Mouse (Mus musculus) midbrain, embryonic 13.5 days (tissue): ENCODE data around the gene Slc25a25. TPM values are rescaled to one million over a fixed set of nuclear protein-coding genes. Genes with fewer than 3 reads are reported as not detected.
A peak's percentile ranks its signal among the peaks of the same experiment; 100 is the strongest.
"Not testable (repeated sequence)": the region's sequence is repeated elsewhere in the genome, so short reads cannot be mapped to it uniquely, and the experiment has no call there.

Experiments used
- ATAC-seq: fragments of 200-750 bp; cut with Nextera tagmentation; 2 replicates; pipeline ENCODE4 v1.8.0; 2017; ENCODE audit warnings: mild to moderate bottlenecking, moderate TSS enrichment, moderate library complexity
- H3K27ac ChIP-seq: fragments of 300-500 bp; sonication (generic); 2 replicates; pipeline ENCODE4 v1.5.1; 2015; ENCODE audit warnings: inconsistent platforms, mild to moderate bottlenecking, moderate library complexity
- H3K27me3 ChIP-seq: fragments of 300-500 bp; sonication (generic); 2 replicates; pipeline ENCODE4 v1.6.1; 2015; ENCODE audit warnings: mild to moderate bottlenecking, inconsistent platforms
- H3K36me3 ChIP-seq: fragments of 300-500 bp; sonication (generic); 2 replicates; pipeline ENCODE4 v1.6.1; 2015; ENCODE audit warnings: mild to moderate bottlenecking, inconsistent platforms
- H3K4me1 ChIP-seq: fragments of 300-500 bp; sonication (generic); replicated peaks from 2 replicates; pipeline ENCODE4 v1.6.1; 2015; ENCODE audit warnings: inconsistent platforms
- H3K4me2 ChIP-seq: fragments of 300-500 bp; sonication (generic); replicated peaks from 2 replicates; pipeline ENCODE4 v1.6.1; 2015; ENCODE audit warnings: moderate library complexity, mild to moderate bottlenecking, inconsistent platforms
- H3K4me3 ChIP-seq: fragments of 300-500 bp; sonication (generic); replicated peaks from 2 replicates; pipeline ENCODE4 v1.5.1; 2015; ENCODE audit warnings: mild to moderate bottlenecking, inconsistent platforms
- H3K9ac ChIP-seq: fragments of 300-500 bp; sonication (generic); replicated peaks from 2 replicates; pipeline ENCODE4 v1.6.1; 2015; ENCODE audit warnings: mild to moderate bottlenecking, inconsistent platforms
- H3K9me3 ChIP-seq: fragments of 300-500 bp; sonication (generic); 2 replicates; pipeline ENCODE4 v1.6.1; 2016; ENCODE audit warnings: mild to moderate bottlenecking, inconsistent platforms
- WGBS: fragments of 180-500 bp; shearing (Covaris S2); methylation state at CpG from one replicate; pipeline ENCODE4 v1.1.7; 2015; 5-methylcytosine and 5-hydroxymethylcytosine counted together
- polyA plus RNA-seq: library from polyadenylated mRNA; unstranded; fragments of >200 nt; fragmentation: Nextera tagmentation; extraction: Ambion mirVana; gene quantifications from 2 replicates; pipeline ENCODE4 v1.2.1, GENCODE M21; 2015

The Slc25a25 gene
- polyA plus RNA-seq, 1 experiment from 2014 or later: 45.4 TPM

DNA sequence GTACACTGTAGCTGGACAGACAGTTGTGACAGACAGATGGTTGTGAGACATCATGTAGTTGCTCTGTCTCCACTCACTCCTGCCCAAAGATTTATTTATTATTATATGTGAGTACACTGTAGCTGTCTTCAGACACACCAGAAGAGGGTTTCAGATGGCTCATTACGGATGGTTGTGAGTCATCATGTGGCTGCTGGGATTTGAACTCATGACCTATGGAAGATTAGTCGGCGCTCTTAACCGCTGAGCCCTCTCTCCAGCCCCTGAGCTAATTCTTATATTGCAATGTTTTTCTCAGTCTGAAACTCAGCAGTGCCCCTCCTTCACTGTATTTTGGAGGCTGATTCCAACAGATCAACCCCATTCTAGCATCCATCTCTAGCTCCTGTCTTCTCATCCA is 34.5 kb upstream of the Slc25a25 start:
- ATAC-seq: no peak
- no peaks in the 10 kb centered on the region for H3K9me3 ChIP-seq
- WGBS: 93% methylated on average over 4 of the region's 4 CpGs
- no peaks in the 10 kb centered on the region for H3K36me3 ChIP-seq
- H3K4me3 ChIP-seq: no peak overlapping the region
- H3K27ac ChIP-seq: no peak overlapping the region
- 0 out of 2 replicates have a peak overlapping the region, but pooled peaks have one; percentile 14 for H3K9ac ChIP-seq
- no peaks in the 10 kb centered on the region for H3K4me1 ChIP-seq
- no peaks in the 10 kb centered on the region for H3K27me3 ChIP-seq
- no peak overlapping the region for H3K4me2 ChIP-seq

- Histone ChIP-seq H3K27ac (no peak overlapping the region), H3K9me3 (0 out of 2 replicates have a peak, but pooled peaks cover 3% of the 10 kb centered on the region), H3K4me1 (no peaks in the 10 kb centered on the region), H3K36me3 (no peaks in the 10 kb centered on the region), H3K27me3 (no peaks in the 10 kb centered on the region), H3K4me3 (no peak overlapping the region), H3K9ac (no peak overlapping the region), H3K4me2 (no peak overlapping the region)
- 81% methylated on average over 6 of the region's 6 CpGs for WGBS
- no peak for ATAC-seq
These were observed 33.7 kb upstream of the Slc25a25 start for GRCm38 (mm10) chr2:32484933-32485332.

DNA sequence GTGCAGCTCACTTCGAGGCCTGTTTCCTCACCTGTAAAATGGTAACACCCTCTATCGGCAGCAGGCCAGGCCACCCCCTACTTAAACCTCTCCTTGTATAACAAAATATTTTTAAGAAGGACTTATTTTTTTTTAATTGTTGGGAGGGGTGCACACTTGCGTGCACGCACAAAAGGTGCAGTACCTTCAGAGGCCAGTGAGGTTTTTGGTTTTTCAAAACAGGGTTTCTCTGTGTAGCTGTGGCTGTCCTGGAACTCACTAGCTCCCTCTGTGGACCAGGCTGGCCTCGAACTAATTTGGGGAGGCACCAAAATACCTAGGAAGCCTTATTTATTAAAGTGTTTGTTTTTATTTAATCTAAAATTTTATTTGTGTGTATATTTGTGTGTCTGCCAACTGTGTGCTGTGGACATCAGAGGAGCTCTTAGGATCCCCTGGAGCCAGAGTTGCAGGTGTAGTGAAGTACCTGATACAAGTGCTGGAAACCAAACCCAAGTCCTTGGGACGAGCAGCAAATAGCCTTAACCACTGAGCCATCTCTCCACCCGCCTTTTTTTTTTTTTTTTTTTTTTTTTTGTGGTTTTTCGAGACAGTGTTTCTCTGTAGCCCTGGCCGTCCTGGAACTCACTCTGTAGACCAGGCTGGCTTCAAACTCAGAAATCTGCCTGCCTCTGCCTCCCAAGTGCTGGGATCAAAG is 32.1 kb upstream of the Slc25a25 start:
- no peak for ATAC-seq
- 75% methylated on average over 9 of the region's 9 CpGs for WGBS
- H3K9ac ChIP-seq: no peak overlapping the region
- H3K9me3 ChIP-seq: 0 out of 2 replicates have a peak, but pooled peaks cover 9% of the 10 kb centered on the region
- H3K4me1 ChIP-seq: no peaks in the 10 kb centered on the region
- H3K36me3 ChIP-seq: no peaks in the 10 kb centered on the region
- H3K4me3 ChIP-seq: no peak overlapping the region
- no peaks in the 10 kb centered on the region for H3K27me3 ChIP-seq
- H3K4me2 ChIP-seq: no peak overlapping the region
- no peak overlapping the region for H3K27ac ChIP-seq

- H3K4me2 ChIP-seq: no peak overlapping the region
These were observed 31.1 kb upstream of the Slc25a25 start for GRCm38 (mm10) chr2:32482351-32482750.

GRCm38 (mm10) chr2:32475361-32475760 is 24.1 kb upstream of the Slc25a25 start:
- 87% methylated on average over 5 of the region's 9 CpGs for WGBS
- not testable (repeated sequence) for H3K4me3 ChIP-seq, ATAC-seq, H3K4me2 ChIP-seq, H3K36me3 ChIP-seq, H3K27ac ChIP-seq, H3K27me3 ChIP-seq, H3K9me3 ChIP-seq, H3K9ac ChIP-seq, H3K4me1 ChIP-seq

More at GRCm38 (mm10) chr2:32482351-32482750, 31.1 kb upstream of the Slc25a25 start:
- no peak for ATAC-seq
- Histone ChIP-seq H3K27me3 (no peaks in the 10 kb centered on the region), H3K36me3 (no peaks in the 10 kb centered on the region), H3K4me3 (no peak overlapping the region), H3K9me3 (0 out of 2 replicates have a peak, but pooled peaks cover 9% of the 10 kb centered on the region), H3K9ac (no peak overlapping the region), H3K4me1 (no peaks in the 10 kb centered on the region), H3K27ac (no peak overlapping the region)
- 95% methylated on average over 8 of the region's 8 CpGs for WGBS

GRCm38 (mm10) chr2:32471681-32472061 is 20.4 kb upstream of the Slc25a25 start:
- no peak for ATAC-seq
- Histone ChIP-seq H3K9ac (no peak overlapping the region), H3K4me2 (no peak overlapping the region), H3K27me3 (no peaks in the 10 kb centered on the region), H3K4me3 (no peak overlapping the region), H3K4me1 (no peaks in the 10 kb centered on the region), H3K36me3 (no peaks in the 10 kb centered on the region), H3K9me3 (no peaks in the 10 kb centered on the region), H3K27ac (no peak overlapping the region)
- 82% methylated on average over 6 of the region's 6 CpGs for WGBS

DNA sequence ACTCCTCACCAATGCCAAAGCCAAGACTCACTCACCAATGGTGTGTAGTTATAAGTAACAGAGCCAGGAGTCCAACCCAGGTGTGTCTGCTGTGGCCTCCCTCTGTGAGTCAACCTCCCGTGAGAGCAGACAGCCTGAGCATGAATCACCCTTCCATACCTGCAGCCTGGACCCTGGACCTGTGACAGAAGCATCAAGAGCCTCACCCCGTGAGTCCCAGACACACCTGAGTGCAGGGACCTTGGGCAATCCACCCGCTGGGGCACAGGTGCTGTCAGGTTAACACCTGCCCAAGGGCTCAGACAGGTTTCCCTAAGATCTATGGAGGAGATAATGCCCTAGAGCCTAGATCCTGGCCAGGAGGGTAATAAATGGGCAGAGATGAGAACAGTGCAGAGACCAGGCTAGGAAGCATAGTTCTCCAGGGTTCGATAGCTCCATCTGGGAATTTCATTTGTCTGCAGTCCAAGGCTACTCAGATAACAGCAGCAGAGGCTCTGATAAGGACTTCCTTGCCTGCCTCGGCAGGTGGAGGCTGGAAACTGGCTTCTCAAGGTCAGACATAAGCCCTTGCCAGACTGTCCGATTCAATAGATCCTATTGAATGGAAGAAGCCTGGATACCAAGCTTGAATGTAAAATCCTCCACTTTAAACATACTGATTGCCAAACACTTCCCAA is 19.9 kb upstream of the Slc25a25 start:
- Histone ChIP-seq H3K27ac (no peak overlapping the region), H3K4me2 (no peak overlapping the region), H3K27me3 (no peaks in the 10 kb centered on the region), H3K36me3 (no peaks in the 10 kb centered on the region), H3K4me1 (no peaks in the 10 kb centered on the region), H3K4me3 (no peak overlapping the region), H3K9me3 (no peaks in the 10 kb centered on the region), H3K9ac (no peak overlapping the region)
- WGBS: 89% methylated on average over 6 of the region's 6 CpGs
- no peak for ATAC-seq

GRCm38 (mm10) chr2:32464212-32464891 is 13.1 kb upstream of the Slc25a25 start:
- 77% methylated on average over 6 of the region's 6 CpGs for WGBS
- ATAC-seq: no peak
- H3K27me3 ChIP-seq: no peaks in the 10 kb centered on the region

DNA sequence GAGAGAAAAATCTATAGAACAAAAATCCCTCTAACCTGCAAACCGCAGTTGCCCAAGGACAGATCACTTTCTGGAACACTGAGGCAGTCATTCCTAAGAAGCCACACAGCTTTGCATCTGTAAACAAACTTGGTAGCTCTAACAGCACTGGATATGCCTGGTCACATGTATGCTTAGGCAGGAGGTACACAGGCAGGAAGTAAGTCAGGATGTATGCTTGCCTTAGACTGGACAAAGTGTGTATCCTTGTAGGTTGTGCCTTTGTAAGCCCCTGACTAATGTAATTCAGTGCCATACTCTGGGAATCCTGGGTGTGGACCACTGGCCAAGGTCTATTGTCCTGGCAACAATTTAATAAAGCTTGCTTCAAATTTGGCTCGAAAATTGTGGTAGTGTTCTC is 12.5 kb upstream of the Slc25a25 start:
- Histone ChIP-seq H3K27ac (no peak overlapping the region), H3K4me1 (no peaks in the 10 kb centered on the region), H3K4me3 (no peak overlapping the region), H3K27me3 (no peaks in the 10 kb centered on the region), H3K9ac (no peak overlapping the region), H3K9me3 (no peaks in the 10 kb centered on the region), H3K4me2 (no peak overlapping the region), H3K36me3 (no peaks in the 10 kb centered on the region)
- no peak for ATAC-seq
- 75% methylated on average over 2 of the region's 2 CpGs for WGBS

More at GRCm38 (mm10) chr2:32464212-32464891, 13.1 kb upstream of the Slc25a25 start:
- H3K4me2 ChIP-seq: no peak overlapping the region
- H3K4me1 ChIP-seq: no peaks in the 10 kb centered on the region
- H3K36me3 ChIP-seq: no peaks in the 10 kb centered on the region
- H3K4me3 ChIP-seq: no peak overlapping the region
- no peak overlapping the region for H3K9ac ChIP-seq
- H3K9me3 ChIP-seq: no peaks in the 10 kb centered on the region
- no peak overlapping the region for H3K27ac ChIP-seq

DNA sequence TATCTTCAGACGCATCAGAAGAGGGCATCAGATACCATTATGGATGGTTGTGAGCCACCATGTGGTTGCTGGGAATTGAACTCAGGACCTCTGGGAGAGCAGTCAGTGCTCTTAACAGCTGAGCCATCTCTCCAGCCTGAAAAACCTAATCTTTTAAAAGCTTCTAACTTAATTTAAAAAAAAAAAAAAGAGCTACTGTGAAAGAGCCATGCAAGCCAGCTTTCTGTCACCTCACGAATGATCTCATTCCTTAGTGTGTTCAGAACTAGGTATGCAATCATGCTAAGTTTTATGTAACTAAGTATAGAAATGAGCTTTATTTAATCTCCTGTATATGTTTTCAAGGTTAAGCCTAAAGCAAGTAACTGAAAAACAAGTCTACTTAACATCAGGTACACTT is 8.4 kb upstream of the Slc25a25 start:
- Histone ChIP-seq H3K9me3 (no peaks in the 10 kb centered on the region), H3K4me2 (no peak overlapping the region), H3K27me3 (no peaks in the 10 kb centered on the region), H3K4me1 (no peaks in the 10 kb centered on the region), H3K9ac (no peak overlapping the region), H3K4me3 (no peak overlapping the region), H3K36me3 (peaks cover 16% of the 10 kb centered on the region), H3K27ac (no peak overlapping the region)
- ATAC-seq: no peak
- WGBS: 95% methylated on average over 2 of the region's 2 CpGs

DNA sequence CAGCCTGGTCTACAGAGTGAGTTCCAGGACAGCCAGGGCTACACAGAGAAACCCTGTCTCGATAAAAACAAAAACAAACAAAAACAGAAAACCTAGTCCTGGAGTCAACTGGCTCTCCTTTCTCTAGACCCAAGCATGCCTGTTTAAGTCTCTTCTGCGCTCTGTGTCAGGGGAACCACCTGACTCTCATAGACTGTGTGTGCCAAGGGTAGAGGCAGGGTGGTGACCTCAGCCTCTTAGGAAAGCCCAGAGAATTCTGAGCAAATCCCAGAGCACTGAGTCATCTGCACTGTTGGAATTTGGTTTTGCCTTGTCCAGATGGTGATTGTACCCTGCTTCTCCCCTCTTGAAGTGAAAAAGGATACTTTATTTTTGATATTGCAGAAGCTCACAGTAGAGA is 7.1 kb upstream of the Slc25a25 start:
- 80% methylated on average over 2 of the region's 2 CpGs for WGBS
- no peak overlapping the region for H3K27ac ChIP-seq
- peaks cover 16% of the 10 kb centered on the region for H3K36me3 ChIP-seq
- H3K4me1 ChIP-seq: peaks cover 9% of the 10 kb centered on the region
- no peak overlapping the region for H3K4me2 ChIP-seq
- no peaks in the 10 kb centered on the region for H3K27me3 ChIP-seq
- no peak overlapping the region for H3K4me3 ChIP-seq
- no peak overlapping the region for H3K9ac ChIP-seq
- no peaks in the 10 kb centered on the region for H3K9me3 ChIP-seq
- ATAC-seq: no peak

DNA sequence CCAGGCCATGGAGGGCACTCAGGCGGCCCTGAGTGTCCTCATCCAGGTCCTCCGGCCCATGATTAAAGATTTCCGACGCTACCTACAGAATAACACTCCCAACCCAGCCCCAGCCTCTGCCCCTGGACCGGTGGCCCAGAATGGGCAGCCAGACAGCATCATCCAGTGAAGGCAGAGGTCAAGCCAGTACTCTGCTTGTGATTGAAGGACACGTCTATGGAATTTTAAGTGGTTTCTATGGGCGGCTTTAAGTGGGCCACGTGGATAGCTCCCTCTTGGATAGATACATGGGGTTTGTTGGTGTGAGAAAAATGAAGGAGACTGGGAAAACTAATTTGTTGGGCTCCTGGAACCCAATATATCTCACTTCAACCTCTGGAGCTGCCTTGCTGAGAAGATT is 3.9 kb upstream of the Slc25a25 start:
- Histone ChIP-seq H3K9ac (no peak overlapping the region), H3K36me3 (peaks cover 16% of the 10 kb centered on the region), H3K4me1 (peaks cover 28% of the 10 kb centered on the region), H3K4me3 (no peak overlapping the region), H3K27ac (no peak overlapping the region), H3K27me3 (no peaks in the 10 kb centered on the region), H3K4me2 (no peak overlapping the region), H3K9me3 (no peaks in the 10 kb centered on the region)
- WGBS: 93% methylated on average over 8 of the region's 8 CpGs
- ATAC-seq: no peak
